Mouse (Mus musculus) layer of hippocampus, adult 11-12 months (tissue): ENCODE results near the gene Hsd11b2.
"Not testable (repeated sequence)": the region's sequence is repeated elsewhere in the genome, so short reads cannot be mapped to it uniquely, and the experiment has no call there.

Experiments used
- DNase-seq: peaks from one replicate; pipeline ENCODE4 v3.0.0; 2022; ENCODE audit warnings: low spot score

Hsd11b2 gene

DNA sequence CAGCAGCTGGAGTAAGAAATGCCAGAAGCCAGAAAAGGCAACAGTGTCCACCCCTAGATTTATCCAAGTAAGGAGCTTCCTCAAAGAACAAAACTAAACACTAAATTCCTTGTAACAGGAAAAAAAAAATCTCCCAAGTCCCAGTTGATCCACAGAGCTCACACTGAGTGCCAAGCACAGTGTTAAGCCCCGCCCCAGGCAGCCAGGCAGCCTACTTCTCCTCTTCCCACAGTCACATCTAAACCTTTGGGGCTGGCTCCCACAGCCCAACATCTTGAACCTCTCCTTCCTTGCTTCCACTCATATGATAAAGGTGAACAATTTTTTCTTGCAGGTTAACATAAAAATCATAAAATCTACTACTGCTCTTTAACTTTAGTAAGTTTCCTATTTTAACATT lies 45.3 kb downstream of the Hsd11b2 start:
- DNase-seq = no peak

DNA sequence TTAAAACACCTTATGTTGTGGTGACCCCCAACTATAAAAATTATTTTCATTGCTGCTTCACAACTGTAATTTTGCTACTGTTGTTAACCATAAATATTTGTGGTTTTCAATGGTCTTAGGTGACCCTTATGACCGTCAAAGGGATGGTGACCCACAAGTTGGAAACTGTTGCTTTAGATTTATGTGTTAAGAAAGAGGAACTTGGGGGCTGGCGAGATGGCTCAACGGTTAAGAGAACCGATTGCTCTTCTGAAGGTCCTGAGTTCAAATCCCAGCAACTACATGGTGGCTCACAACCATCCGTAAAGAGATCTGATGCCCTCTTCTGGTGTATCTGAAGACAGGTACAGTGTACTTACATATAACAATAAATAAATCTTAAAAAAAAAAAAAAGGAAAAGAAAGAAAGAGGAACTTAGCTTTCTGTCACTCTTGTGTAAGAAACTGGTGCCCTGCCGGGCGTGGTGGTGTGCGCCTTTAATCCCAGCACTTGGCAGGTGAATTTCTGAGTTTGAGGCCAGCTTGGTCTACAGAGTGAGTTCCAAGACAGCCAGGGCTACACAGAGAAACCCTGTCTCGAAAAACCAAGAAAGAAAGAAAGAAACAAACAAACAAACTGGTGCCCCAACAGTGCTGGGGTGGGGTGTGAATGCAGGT lies 46.1 kb downstream of the Hsd11b2 start:
- not testable (repeated sequence) for DNase-seq

DNA sequence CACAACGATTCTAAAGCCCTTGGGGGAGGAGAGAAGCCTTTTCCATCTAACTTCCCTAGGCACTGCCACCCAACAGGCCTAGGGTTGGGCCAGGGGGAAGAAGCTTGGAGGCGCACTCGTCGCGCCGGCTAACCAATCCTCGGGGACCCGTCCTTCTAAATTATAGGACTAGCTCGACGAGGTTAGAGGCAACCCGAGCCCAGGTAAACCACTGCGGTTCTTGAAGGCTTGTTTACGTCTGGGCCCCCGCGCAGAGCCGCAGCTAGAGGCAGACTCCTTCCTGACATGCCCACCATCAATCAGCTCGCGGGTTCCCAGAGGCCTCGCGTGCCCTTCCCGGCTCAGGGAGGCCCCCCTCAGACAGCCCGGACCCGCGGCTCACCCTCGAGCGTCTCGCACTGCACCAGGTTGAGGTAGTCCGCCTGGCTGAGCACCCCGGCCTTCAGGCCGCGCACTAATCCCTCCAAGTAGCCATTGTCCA lies 46.9 kb downstream of the Hsd11b2 start:
- DNase-seq = no peak

DNA sequence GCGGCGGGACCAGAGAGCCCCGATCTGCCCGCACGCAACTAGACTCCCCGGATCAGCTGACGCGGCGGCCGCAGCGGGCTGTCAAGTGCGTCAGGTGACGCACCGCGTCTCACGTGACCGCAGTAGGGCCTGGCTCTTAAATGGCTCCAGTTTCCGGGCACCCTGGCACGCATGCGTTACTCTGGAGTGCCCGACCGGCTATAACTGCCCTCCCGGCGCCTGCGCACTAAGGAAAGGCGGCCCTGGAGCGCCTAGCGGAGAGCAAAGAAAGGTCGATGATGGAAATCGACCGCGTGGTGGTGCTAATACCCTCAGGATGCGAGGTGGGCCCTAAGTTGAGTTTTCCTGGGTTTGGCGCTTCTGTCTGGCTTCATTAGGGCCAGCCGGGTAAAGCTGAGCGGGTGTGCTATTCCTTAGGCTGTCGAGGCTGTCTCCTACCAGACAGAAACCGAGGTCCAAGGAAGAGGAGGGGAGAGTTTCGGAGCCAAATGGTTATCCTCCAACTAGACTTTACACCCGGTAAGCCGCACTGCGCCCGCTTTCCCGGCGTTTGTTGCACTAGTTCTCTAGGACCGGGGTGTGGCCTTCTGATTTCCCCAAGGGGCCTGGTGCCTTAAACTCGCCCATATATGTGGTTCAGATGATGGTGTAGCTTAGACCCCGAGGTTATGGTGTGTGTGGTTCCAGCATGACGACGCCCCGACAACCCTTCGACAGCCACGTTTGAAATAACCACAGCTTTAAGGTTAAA lies 47.6 kb downstream of the Hsd11b2 start, which contains the start of gene Atp6v0d1:
Atp6v0d1 (minus strand) TSS at position 96 of the 751 bp plus-strand sequence.
- DNase-seq = peak; percentile 100

DNA sequence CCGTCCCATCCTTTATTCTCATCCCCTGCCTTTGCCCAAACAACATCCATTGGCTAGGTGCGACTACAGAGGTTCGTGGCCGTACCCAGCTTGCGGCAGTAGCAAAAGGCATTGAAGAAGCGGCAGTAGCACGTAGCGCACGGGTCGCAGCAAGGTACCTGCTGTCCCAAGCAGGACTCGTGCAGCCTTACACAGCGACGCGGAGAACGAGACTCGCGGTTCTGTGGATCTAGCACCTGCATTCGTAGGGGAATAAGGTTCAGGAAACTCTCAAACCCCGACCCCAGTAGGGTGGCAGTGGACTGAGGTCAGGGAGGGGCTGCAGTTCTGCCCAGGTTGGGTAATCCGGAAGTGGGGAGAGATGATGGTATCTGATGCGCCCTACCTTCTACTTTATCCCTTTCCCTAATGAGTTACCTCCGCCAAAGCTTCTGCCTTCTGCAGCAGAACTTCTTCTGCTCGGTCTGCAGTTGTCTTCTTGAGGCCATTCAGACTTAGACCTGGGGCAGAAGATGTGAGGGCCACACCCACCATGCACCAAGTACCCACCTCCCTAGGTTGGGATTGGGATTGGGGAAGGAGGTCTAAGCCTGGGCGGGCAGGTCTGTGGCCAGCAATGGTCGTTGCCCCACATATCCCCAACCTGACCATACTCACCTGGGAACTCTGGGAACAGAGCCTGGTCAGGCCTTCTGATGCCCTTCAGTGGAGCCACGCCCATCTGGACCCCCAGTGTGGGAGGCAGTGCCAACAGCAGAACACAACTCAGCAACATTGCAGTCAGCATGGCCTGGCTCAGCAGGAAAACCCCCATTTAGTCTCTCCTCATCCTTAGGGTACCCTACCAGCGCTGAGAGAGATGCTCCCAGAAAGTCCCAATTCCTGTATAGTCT lies 48.4 kb downstream of the Hsd11b2 start:
- peak; percentile 20 for DNase-seq

DNA sequence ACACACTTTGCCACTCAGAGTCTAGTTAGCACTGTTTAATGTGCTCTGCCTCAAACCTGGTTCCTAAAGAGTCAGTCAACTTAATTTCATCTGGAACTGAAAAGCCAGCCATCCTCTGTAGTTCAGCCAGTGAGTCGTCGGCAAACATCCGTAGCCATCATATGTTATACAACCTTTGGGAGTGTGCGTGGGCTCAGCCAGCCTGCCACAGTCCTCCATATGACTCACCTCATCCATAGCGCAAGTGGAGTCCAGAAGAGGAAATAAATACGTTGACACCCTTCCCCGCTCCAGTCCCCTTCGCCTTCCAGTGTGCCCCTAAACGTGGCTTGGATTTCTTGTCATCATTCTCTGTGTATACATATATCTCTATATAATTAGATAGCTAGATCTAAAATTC lies 53.3 kb downstream of the Hsd11b2 start:
- DNase-seq = no peak

DNA sequence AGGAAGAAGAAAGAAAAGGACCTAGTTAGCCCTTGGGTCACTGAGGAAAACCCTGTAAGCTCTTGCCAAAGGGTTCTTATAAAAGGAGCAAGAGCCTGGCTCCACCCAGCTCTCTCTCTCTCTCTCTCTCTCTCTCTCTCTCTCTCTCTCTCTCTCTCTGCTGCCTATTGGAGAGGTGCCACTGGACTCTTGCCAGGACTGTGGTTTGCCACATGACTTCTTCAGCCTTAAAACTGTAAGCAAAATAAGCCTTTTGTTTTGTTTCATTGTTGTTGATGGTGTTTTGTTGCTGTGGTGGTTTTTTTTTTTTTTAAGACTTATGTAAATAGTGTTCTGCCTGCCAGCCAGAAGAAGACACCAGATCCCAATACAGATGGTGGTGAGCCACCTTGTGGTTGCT lies 54.9 kb downstream of the Hsd11b2 start:
- DNase-seq = no peak
